Mouse (Mus musculus) liver, postnatal 0 days (tissue): ENCODE measurements around the gene Bcl7c.

Source experiments
- CTCF ChIP-seq: sonication (generic); IDR thresholded peaks from 2 replicates; pipeline ENCODE4 v1.5.1; 2016; ENCODE audit warnings: antibody characterized with exemption, low read depth
- EP300 ChIP-seq: IDR thresholded peaks from 2 replicates; pipeline ENCODE4 v1.6.1; 2016; ENCODE audit warnings: antibody characterized with exemption, low read depth, mild to moderate bottlenecking

DNA sequence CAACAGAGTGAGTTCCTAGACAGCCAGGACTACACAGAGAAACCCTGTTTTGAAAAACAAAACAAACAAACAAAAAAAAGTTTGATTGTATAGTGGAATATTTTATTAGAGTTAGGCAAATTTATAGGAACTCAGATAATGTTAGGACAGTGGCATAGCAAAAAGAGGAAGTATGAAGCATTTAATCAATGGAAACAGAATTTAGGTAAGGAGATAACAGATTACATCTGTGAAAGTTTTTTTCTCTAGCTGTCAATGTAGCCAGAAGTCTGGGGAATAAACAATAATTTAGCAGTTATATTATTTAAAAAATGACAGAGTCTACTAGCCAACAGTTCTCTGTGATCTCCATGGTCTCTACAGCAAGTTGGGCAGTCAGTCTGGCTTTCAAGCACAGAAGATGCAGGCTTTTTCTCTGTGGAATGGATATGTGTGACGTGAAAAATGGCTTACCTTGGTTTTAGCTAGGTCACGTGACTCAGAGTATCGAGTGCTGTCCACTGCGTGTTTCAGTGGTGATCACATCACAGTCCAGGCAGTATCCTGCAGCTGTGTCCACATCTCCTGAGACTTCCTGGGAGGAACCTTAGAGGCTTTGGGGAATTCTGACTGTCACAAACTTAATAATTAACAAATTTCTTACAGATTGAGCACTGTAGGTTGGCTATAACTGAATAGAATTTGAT lies 60.1 kb downstream of the Bcl7c start:
- TF ChIP-seq CTCF (no peak), EP300 (no peak)
